Mouse (Mus musculus) liver, postnatal 0 days (tissue): ENCODE data around the gene Fam222a.

Experiments used
- CTCF ChIP-seq: sonication (generic); IDR thresholded peaks from 2 replicates; pipeline ENCODE4 v1.5.1; 2016; ENCODE audit warnings: antibody characterized with exemption, low read depth
- EP300 ChIP-seq: IDR thresholded peaks from 2 replicates; pipeline ENCODE4 v1.6.1; 2016; ENCODE audit warnings: antibody characterized with exemption, low read depth, mild to moderate bottlenecking

DNA sequence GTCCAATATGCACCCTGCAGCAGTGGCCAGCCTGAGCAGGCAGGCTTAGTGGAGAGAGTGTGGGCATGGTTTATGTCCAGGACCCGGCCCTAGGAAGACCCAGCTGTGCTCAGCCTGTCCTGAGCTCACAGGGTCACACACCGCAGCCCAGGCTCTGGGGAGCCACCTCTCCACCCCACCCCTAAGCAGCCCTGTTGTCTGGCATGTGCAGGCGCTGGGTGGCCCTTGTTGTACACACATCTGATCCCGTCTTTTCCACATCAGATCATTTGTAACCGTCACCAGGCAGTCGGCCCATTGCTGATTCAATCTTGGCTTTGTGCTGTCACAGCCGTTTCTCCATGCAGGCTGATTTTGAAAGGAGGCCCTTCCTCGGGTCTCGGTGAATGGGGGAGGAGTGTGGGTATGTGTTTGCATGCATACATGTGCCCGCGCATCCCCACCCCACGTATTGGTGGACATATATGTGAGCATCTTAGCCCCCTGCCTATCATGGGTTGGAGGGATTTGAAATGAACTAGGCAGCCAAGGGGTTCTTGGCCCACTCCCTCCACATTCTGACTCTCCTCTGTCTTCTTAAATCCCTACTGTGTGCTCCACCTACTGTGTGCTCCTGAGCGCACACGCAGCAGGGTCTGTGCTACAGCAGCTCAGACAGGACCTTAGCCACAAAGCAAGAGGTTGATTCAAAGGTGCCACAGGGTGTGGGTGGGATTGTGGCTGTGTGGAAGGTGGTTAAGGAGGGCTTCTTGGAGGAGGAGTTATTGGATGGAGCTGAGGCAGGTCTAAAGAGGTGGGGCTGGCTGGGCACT, 16.7 kb downstream of the Fam222a start:
- no peak for TF ChIP-seq CTCF
- no peak for TF ChIP-seq EP300
